Mouse (Mus musculus) hematopoietic stem cell, adult 5-6 weeks (primary cell): ENCODE data around the gene Pcbp4. TPM values are rescaled to one million over a fixed set of nuclear protein-coding genes. Genes with fewer than 3 reads are reported as not detected.

Experiments
- ATAC-seq, 2 experiments: fragments of 125-278 bp in 1 of 2; replicated peaks in 1 of 2; 2 replicates each; pipeline ENCODE4 v1.8.0; 2016 to 2017; ENCODE audit warnings: inconsistent platforms in 2 of 2, mild to moderate bottlenecking in 2 of 2, moderate number of reproducible peaks in 2 of 2, low read depth in 1 of 2, moderate TSS enrichment in 1 of 2; ENCODE audit not compliant: low FRiP score in 2 of 2, poor library complexity in 2 of 2, severe bottlenecking in 2 of 2, insufficient read depth in 1 of 2, low TSS enrichment in 1 of 2
- total RNA-seq: library from RNA; stranded (forward); fragments of 172-1452, 232-1000 nt; gene quantifications from 2 replicates; pipeline ENCODE4 v1.2.3, GENCODE M21; 2017

Gene Pcbp4
- total RNA-seq, 1 experiment from 2014 or later = 2.1 TPM

- ATAC-seq = no peak
Measured at GRCm38 (mm10) chr9:106430015-106430264, 23.2 kb upstream of the Pcbp4 start.

- no peak for ATAC-seq
Measured at GRCm38 (mm10) chr9:106433389-106433788, 19.7 kb upstream of the Pcbp4 start.

GRCm38 (mm10) chr9:106436566-106436965, 16.5 kb upstream of the Pcbp4 start:
- no peak for ATAC-seq

GRCm38 (mm10) chr9:106442680-106443079, 10.4 kb upstream of the Pcbp4 start:
- no peak for ATAC-seq

- ATAC-seq = no peak
Measured at GRCm38 (mm10) chr9:106444836-106445235, 8.3 kb upstream of the Pcbp4 start.

- ATAC-seq = peak; percentile 61 to 80
Measured at GRCm38 (mm10) chr9:106447348-106447747, 5.7 kb upstream of the Pcbp4 start, which contains the start of the genes Abhd14b and Abhd14a. TSS of gene Abhd14b (plus strand) at chr9:106447459. TSS of gene Abhd14a (minus strand) at chr9:106447678.

GRCm38 (mm10) chr9:106447951-106448350, 5.1 kb upstream of the Pcbp4 start:
- no peak for ATAC-seq

GRCm38 (mm10) chr9:106448498-106449031, 4.5 kb upstream of the Pcbp4 start:
- ATAC-seq = peak; percentile 73 to 78

- no peak for ATAC-seq
Measured at GRCm38 (mm10) chr9:106449947-106450346, 3.1 kb upstream of the Pcbp4 start.

GRCm38 (mm10) chr9:106450661-106451060, 2.4 kb upstream of the Pcbp4 start:
- no peak for ATAC-seq

- ATAC-seq = no peak
Measured at GRCm38 (mm10) chr9:106451298-106451697, 1.8 kb upstream of the Pcbp4 start.

- ATAC-seq = no peak
Measured at GRCm38 (mm10) chr9:106451899-106452298, 1.2 kb upstream of the Pcbp4 start.

- no peak for ATAC-seq
Measured at GRCm38 (mm10) chr9:106452351-106452750, 740 bp upstream of the Pcbp4 start.

GRCm38 (mm10) chr9:106452821-106453220, 270 bp upstream of the Pcbp4 start:
- ATAC-seq = no peak

GRCm38 (mm10) chr9:106454071-106454761, 1.1 kb downstream of the Pcbp4 start:
- no peak for ATAC-seq

GRCm38 (mm10) chr9:106454888-106455681, 2.0 kb downstream of the Pcbp4 start:
- ATAC-seq = no peak

- ATAC-seq = no peak
Measured at GRCm38 (mm10) chr9:106456325-106457162, 3.5 kb downstream of the Pcbp4 start.

- ATAC-seq = no peak
Measured at GRCm38 (mm10) chr9:106457163-106457559, 4.1 kb downstream of the Pcbp4 start.
